Mouse (Mus musculus) bone marrow, adult 2 months (tissue): ENCODE data around the gene Wdr54.

ENCODE experiments used
- CTCF ChIP-seq: fragments of 200-500 bp; IDR thresholded peaks from 2 replicates; pipeline ENCODE4 v1.5.1; 2011; ENCODE audit warnings: low read length, control low read depth; ENCODE audit not compliant: control insufficient read depth, insufficient read depth
- POLR2A ChIP-seq: fragments of 200-500 bp; IDR thresholded peaks from 2 replicates; pipeline ENCODE4 v1.6.1; 2011; ENCODE audit warnings: low read depth, mild to moderate bottlenecking, control low read depth, low read length, borderline replicate concordance; ENCODE audit not compliant: control insufficient read depth

DNA sequence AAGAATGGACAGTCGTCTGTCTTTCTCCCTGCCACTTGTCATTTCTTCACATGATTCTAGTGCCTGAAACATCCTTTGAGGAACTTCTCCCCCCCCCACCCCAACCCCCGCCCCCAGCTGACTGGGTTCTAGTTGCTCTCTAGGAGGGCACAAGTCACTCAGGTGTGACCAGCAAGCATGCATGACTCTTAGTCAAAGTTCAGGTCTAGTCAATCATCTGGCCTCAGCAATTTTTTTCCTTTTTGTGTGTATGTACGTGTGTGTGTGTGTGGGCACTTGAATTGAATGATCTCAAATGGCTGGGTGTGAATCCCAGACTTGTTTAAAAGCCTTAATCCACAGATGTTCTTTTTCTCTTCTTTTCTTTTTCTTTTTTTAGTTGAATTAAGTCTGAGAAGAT, 22.0 kb downstream of the Wdr54 start:
- TF ChIP-seq CTCF = no peak
- no peak for TF ChIP-seq POLR2A
